Mouse (Mus musculus): ENCODE measurements around the gene Mzf1.
A peak's percentile ranks its signal among the peaks of the same experiment; 100 is the strongest.

DNA sequence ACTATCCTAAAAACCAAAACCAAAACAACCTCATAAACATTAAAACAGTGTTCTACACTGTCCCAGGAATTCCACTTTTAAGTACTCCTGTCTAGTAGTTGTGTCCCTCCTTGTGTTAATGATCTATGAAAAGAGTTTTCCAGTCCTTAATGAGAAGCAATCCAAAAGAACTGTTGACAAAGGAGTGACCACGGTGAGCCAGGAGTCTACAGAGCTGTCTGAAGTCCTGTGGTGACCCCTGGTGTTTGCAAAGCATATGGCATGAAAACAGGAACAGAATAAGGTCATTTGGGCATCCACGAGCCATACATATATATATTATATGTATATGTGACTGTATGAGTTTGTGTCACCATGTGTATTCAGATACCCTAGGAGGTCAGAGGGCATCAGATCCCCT is 8.5 kb downstream of the Mzf1 start:
- peak; percentile 64 for TF ChIP-seq CTCF (IDR thresholded peaks at IDR 0.05; ENCODE audit: low read depth, low read length)
- TF ChIP-seq EP300 (IDR thresholded peaks at IDR 0.05; ENCODE audit: insufficient read depth, low read depth, low read length): no peak
- no peak for TF ChIP-seq POLR2A (IDR thresholded peaks at IDR 0.05; ENCODE audit: insufficient read depth, low read length)

All from ES-Bruce4 (cell line).